Mouse (Mus musculus): Measurements from ENCODE around the gene Ykt6. TPM values are rescaled to one million over a fixed set of nuclear protein-coding genes. Genes with fewer than 3 reads are reported as not detected.
A peak's percentile ranks its signal among the peaks of the same experiment; 100 is the strongest.
"Not testable (repeated sequence)": the region's sequence is repeated elsewhere in the genome, so short reads cannot be mapped to it uniquely, and the experiment has no call there.

The Ykt6 gene
- polyA plus RNA-seq, 2 experiments = 9.6 to 18.7 TPM

GRCm38 (mm10) chr11:5930578-5930977 lies 24.9 kb upstream of the Ykt6 start:
- Histone ChIP-seq H3K9me3 (ENCODE audit: control insufficient read depth, low read length) (no peaks in the 10 kb centered on the region), H3K27me3 (ENCODE audit: control insufficient read depth, insufficient read depth, low read length) (no peaks in the 10 kb centered on the region), H3K36me3 (replicated peaks; ENCODE audit: control insufficient read depth, insufficient read depth, low read depth) (no peaks in the 10 kb centered on the region), H3K4me3 (ENCODE audit: insufficient read depth in 1 of 2, low read depth in 2 of 2, low read length in 2 of 2) (no peak overlapping the region), H3K9ac (replicated peaks) (no peak overlapping the region), H3K4me1 (replicated peaks; ENCODE audit: control insufficient read depth in 2 of 2, insufficient read depth in 2 of 2, low read length in 1 of 2) (no peaks in the 10 kb centered on the region), H3K27ac (no peak overlapping the region), H3K4me2 (ENCODE audit: low read depth) (no peak overlapping the region)
- TF ChIP-seq CTCF (IDR thresholded peaks at IDR 0.05; ENCODE audit: low read depth) = no peak
- no peak for TF ChIP-seq EP300 (IDR thresholded peaks at IDR 0.05; ENCODE audit: low read depth)
- whole genome bisulfite sequencing (ENCODE audit: insufficient replicate concordance) = 50% methylated on average over 1 of the region's 1 CpGs
- no peak for DNase-seq (ENCODE audit: low read depth in 3 of 3, low spot score in 3 of 3)
- no peak for ATAC-seq (ENCODE audit: insufficient read depth)

- H3K9ac ChIP-seq (replicated peaks); DNase-seq (ENCODE audit: low read depth in 3 of 3, low spot score in 3 of 3); H3K9me3 ChIP-seq (ENCODE audit: control insufficient read depth, low read length); H3K27ac ChIP-seq; H3K4me2 ChIP-seq (ENCODE audit: low read depth); H3K4me1 ChIP-seq (replicated peaks; ENCODE audit: control insufficient read depth in 2 of 2, insufficient read depth in 2 of 2, low read length in 1 of 2); H3K36me3 ChIP-seq (replicated peaks; ENCODE audit: control insufficient read depth, insufficient read depth, low read depth); H3K27me3 ChIP-seq (ENCODE audit: control insufficient read depth, insufficient read depth, low read length); ATAC-seq (ENCODE audit: insufficient read depth); H3K4me3 ChIP-seq (ENCODE audit: insufficient read depth in 1 of 2, low read depth in 2 of 2, low read length in 2 of 2): not testable (repeated sequence)
- 67% methylated on average over 6 of the region's 6 CpGs for WGBS (ENCODE audit: insufficient replicate concordance)
- TF ChIP-seq CTCF (IDR thresholded peaks at IDR 0.05; ENCODE audit: low read depth) = peak; percentile 47
Observed at GRCm38 (mm10) chr11:5931947-5932346, 23.5 kb upstream of the Ykt6 start.

GRCm38 (mm10) chr11:5934531-5934930 lies 21.0 kb upstream of the Ykt6 start:
- H3K9me3 ChIP-seq (ENCODE audit: control insufficient read depth, low read length); H3K4me2 ChIP-seq (ENCODE audit: low read depth); ATAC-seq (ENCODE audit: insufficient read depth); H3K4me3 ChIP-seq (ENCODE audit: insufficient read depth in 1 of 2, low read depth in 2 of 2, low read length in 2 of 2); H3K9ac ChIP-seq (replicated peaks); H3K27ac ChIP-seq; H3K4me1 ChIP-seq (replicated peaks; ENCODE audit: control insufficient read depth in 2 of 2, insufficient read depth in 2 of 2, low read length in 1 of 2); H3K36me3 ChIP-seq (replicated peaks; ENCODE audit: control insufficient read depth, insufficient read depth, low read depth); DNase-seq (ENCODE audit: low read depth in 3 of 3, low spot score in 3 of 3); H3K27me3 ChIP-seq (ENCODE audit: control insufficient read depth, insufficient read depth, low read length): not testable (repeated sequence)
- WGBS (ENCODE audit: insufficient replicate concordance) = 82% methylated on average over 11 of the region's 11 CpGs

GRCm38 (mm10) chr11:5942966-5943365 lies 12.5 kb upstream of the Ykt6 start:
- DNase-seq (ENCODE audit: low read depth in 3 of 3, low spot score in 3 of 3) (no peak), ATAC-seq (ENCODE audit: insufficient read depth) (no peak)
- no peaks in the 10 kb centered on the region for H3K9me3 ChIP-seq (ENCODE audit: control insufficient read depth, low read length)
- H3K27me3 ChIP-seq (ENCODE audit: control insufficient read depth, insufficient read depth, low read length) = no peaks in the 10 kb centered on the region
- H3K36me3 ChIP-seq (replicated peaks; ENCODE audit: control insufficient read depth, insufficient read depth, low read depth) = no peaks in the 10 kb centered on the region
- H3K9ac ChIP-seq (replicated peaks) = no peak overlapping the region
- 67% methylated on average over 6 of the region's 6 CpGs for WGBS (ENCODE audit: insufficient replicate concordance)
- H3K4me1 ChIP-seq (replicated peaks; ENCODE audit: control insufficient read depth in 2 of 2, insufficient read depth in 2 of 2, low read length in 1 of 2) = no peaks in the 10 kb centered on the region; a peak in 1 of 4 replicates
- TF ChIP-seq EP300 (IDR thresholded peaks at IDR 0.05; ENCODE audit: low read depth) = no peak
- TF ChIP-seq CTCF (IDR thresholded peaks at IDR 0.05; ENCODE audit: low read depth) = no peak
- no peak overlapping the region for H3K4me3 ChIP-seq (ENCODE audit: insufficient read depth in 1 of 2, low read depth in 2 of 2, low read length in 2 of 2)
- H3K4me2 ChIP-seq (ENCODE audit: low read depth) = no peak overlapping the region
- H3K27ac ChIP-seq = no peak overlapping the region

- Histone ChIP-seq H3K9me3 (ENCODE audit: control insufficient read depth, low read length) (no peaks in the 10 kb centered on the region), H3K4me3 (ENCODE audit: insufficient read depth in 1 of 2, low read depth in 2 of 2, low read length in 2 of 2) (no peak overlapping the region), H3K27ac (no peak overlapping the region), H3K36me3 (replicated peaks; ENCODE audit: control insufficient read depth, insufficient read depth, low read depth) (no peaks in the 10 kb centered on the region), H3K4me1 (replicated peaks; ENCODE audit: control insufficient read depth in 2 of 2, insufficient read depth in 2 of 2, low read length in 1 of 2) (no peaks in the 10 kb centered on the region; a peak in 1 of 4 replicates), H3K27me3 (ENCODE audit: control insufficient read depth, insufficient read depth, low read length) (no peaks in the 10 kb centered on the region), H3K4me2 (ENCODE audit: low read depth) (no peak overlapping the region), H3K9ac (replicated peaks) (no peak overlapping the region)
- no peak for TF ChIP-seq EP300 (IDR thresholded peaks at IDR 0.05; ENCODE audit: low read depth)
- TF ChIP-seq CTCF (IDR thresholded peaks at IDR 0.05; ENCODE audit: low read depth) = no peak
- no peak for DNase-seq (ENCODE audit: low read depth in 3 of 3, low spot score in 3 of 3)
- WGBS (ENCODE audit: insufficient replicate concordance) = 32% methylated on average over 2 of the region's 2 CpGs
- no peak for ATAC-seq (ENCODE audit: insufficient read depth)
Observed at GRCm38 (mm10) chr11:5945096-5945495, 10.4 kb upstream of the Ykt6 start.

- Histone ChIP-seq H3K4me1 (replicated peaks; ENCODE audit: control insufficient read depth in 2 of 2, insufficient read depth in 2 of 2, low read length in 1 of 2) (no peaks in the 10 kb centered on the region), H3K4me2 (ENCODE audit: low read depth) (no peak overlapping the region), H3K27ac (no peak overlapping the region), H3K4me3 (ENCODE audit: insufficient read depth in 1 of 2, low read depth in 2 of 2, low read length in 2 of 2) (no peak overlapping the region), H3K36me3 (replicated peaks; ENCODE audit: control insufficient read depth, insufficient read depth, low read depth) (no peaks in the 10 kb centered on the region), H3K27me3 (ENCODE audit: control insufficient read depth, insufficient read depth, low read length) (no peaks in the 10 kb centered on the region), H3K9ac (replicated peaks) (no peak overlapping the region), H3K9me3 (ENCODE audit: control insufficient read depth, low read length) (no peaks in the 10 kb centered on the region)
- DNase-seq (ENCODE audit: low read depth in 3 of 3, low spot score in 3 of 3) (no peak), ATAC-seq (ENCODE audit: insufficient read depth) (no peak)
- WGBS (ENCODE audit: insufficient replicate concordance) = 38% methylated on average over 4 of the region's 4 CpGs
- TF ChIP-seq CTCF (IDR thresholded peaks at IDR 0.05; ENCODE audit: low read depth) (no peak), EP300 (IDR thresholded peaks at IDR 0.05; ENCODE audit: low read depth) (no peak)
Observed at GRCm38 (mm10) chr11:5947796-5948195, 7.7 kb upstream of the Ykt6 start.
